Comparison of ENCODE assay signal across 8 mouse cellular contexts in the genomic region with DNA sequence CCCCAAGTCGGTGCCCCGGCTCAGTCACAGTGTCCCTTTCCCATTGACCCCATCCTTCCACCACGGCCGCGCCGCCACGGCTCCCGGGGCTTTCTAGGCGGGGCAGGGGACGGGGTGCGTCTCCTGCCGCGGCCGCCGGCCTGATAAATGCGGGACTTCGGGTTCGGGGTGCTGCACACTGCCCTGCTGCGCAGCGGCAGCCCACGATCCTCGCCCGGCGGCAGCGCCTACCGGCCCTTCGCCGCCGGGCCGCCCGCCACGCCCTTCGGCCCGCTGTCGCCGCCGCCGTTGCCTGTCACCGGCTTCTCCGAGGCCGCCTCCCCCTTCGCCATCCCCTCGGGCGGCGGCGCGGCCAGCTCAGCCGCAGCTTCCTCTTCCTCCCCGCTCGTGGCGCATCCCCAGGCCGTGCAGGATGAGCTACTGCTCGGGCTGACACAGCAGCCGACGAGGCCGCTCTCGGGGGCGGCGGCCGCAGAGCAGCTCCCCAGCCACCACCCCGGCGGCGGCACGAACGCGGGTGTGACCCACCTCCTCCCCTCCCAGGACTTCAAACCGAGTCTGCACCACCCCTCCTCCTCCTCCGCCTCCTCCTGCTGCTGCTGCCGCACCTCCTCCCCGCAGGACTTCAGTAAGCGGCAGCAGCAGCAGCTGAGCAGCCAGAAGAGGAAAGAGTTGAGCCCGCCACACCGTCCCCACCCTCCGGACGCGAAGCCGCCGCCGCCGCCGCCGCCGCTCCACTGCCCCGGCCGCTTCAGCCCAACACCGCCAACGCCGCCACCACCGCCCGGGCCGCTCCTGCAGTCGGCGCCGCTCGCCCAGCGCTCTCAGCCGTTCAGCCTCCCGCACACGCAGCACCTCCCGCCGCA. TPM values are rescaled to one million over a fixed set of nuclear protein-coding genes. Genes with fewer than 3 reads are reported as not detected.
DNase-seq lines count a peak whose midpoint lies in the region; ATAC-seq and TF ChIP-seq lines count a peak whose summit lies in the region.

No protein-coding gene starts in this region.

- peak; percentile 51 for ATAC-seq in forebrain, embryonic 14.5 days
- ATAC-seq in neutrophil, adult 5-6 weeks (ENCODE audit: extremely low read depth, insufficient number of reproducible peaks, low FRiP score, poor library complexity, severe bottlenecking) = peak; percentile 67

- no peak; the same call in 1 of the 2 replicates for TF ChIP-seq POLR2A in lung, adult 2 months (IDR thresholded peaks at IDR 0.05; ENCODE audit: borderline replicate concordance, extremely low read depth, low read depth, low read length)

- peak overlapping the region; percentile 93 for H3K4me3 ChIP-seq in forebrain, embryonic 14.5 days (ENCODE audit: low read depth, low read length)
- H3K4me3 ChIP-seq in lung, adult 2 months (replicated peaks; ENCODE audit: extremely low read depth, low read depth, low read length) = peak overlapping the region; percentile 94

- H3K27me3 ChIP-seq in forebrain, embryonic 14.5 days (replicated peaks; ENCODE audit: control insufficient read depth, insufficient read depth, low read length) = no peaks in the 10 kb centered on the region; the same call in 1 of the 2 replicates

- H3K36me3 ChIP-seq in forebrain, embryonic 14.5 days (ENCODE audit: control insufficient read depth, insufficient read depth, low read length) = no peaks in the 10 kb centered on the region

- H3K9me3 ChIP-seq in forebrain, embryonic 14.5 days (replicated peaks; ENCODE audit: control insufficient read depth, low read length) = no peaks in the 10 kb centered on the region

- intact Hi-C loops in heart, postnatal 14 days (cut with DNase I) = loop anchor here (10.0 kb wide), 5 partner anchors 121 to 819 kb away; a partner anchor contains a TSS

- WGBS in forebrain, embryonic 14.5 days = under 1% methylated on average over 57 of the region's 101 CpGs
- under 1% methylated on average over 92 of the region's 101 CpGs for WGBS in lung, adult 2 months

- H3K27ac ChIP-seq in forebrain, embryonic 14.5 days (ENCODE audit: low read depth, low read length) = peak overlapping the region; percentile 99

- peak overlapping the region; percentile 82 for H3K4me2 ChIP-seq in forebrain, embryonic 14.5 days (ENCODE audit: low read length)

- DNase-seq in ES-CJ7 (ENCODE audit: low read depth, low spot score) = peak; percentile 63
- DNase-seq in cerebellum, adult 11-12 months = peak; percentile 89
- peak; percentile 79 for DNase-seq in forebrain, embryonic 14.5 days (ENCODE audit: low spot score)
- DNase-seq in heart, postnatal 14 days = peak; percentile 77 to 87
- peak; percentile 75 to 84 for DNase-seq in layer of hippocampus, adult 18-20 months (ENCODE audit: low spot score in 2 of 2)
- peak; percentile 88 for DNase-seq in lung, adult 2 months
- peak; percentile 83 for DNase-seq in testis, postnatal 14 days (ENCODE audit: low spot score)

- H3K9ac ChIP-seq in forebrain, embryonic 14.5 days (ENCODE audit: low read length) = peak overlapping the region; percentile 94

- TF ChIP-seq CTCF in lung, adult 2 months (IDR thresholded peaks at IDR 0.05; ENCODE audit: insufficient read depth, low read length) = no peak

- peaks cover 8% of the 10 kb centered on the region for H3K4me1 ChIP-seq in forebrain, embryonic 14.5 days (ENCODE audit: control insufficient read depth, insufficient read depth, low read length)
- peaks cover 3% of the 10 kb centered on the region for H3K4me1 ChIP-seq in lung, adult 2 months (ENCODE audit: control insufficient read depth, insufficient read depth, low read length)

RNA-seq across cellular contexts. Expression of a gene that starts 0.6 kb away (rescaled TPM):
- 6.9 and 8.7 TPM in 2 replicates for polyA plus RNA-seq in forebrain, embryonic 14.5 days (2014; fragmentation: Nextera tagmentation; extraction: Ambion mirVana)
- total RNA-seq in heart, postnatal 14 days (2021) = 10 to 100 TPM; 21.8 to 27.5 TPM
- 10 to 100 TPM; 48.1 to 49.6 TPM for total RNA-seq in layer of hippocampus, adult 18-20 months (2021)
- 4.0 and 6.5 TPM in 2 replicates for polyA plus RNA-seq in lung, adult 2 months (2012; rRNA removed)
- 23.0 and 29.1 TPM in 2 replicates for total RNA-seq in neutrophil, adult 5-6 weeks (2017)

Comparison
In these comparisons a context has a peak if more than half of its experiments do, and no peak if none do; other contexts are left out.
1. Peak in every context shown above with its lines: DNase-seq, ATAC-seq, H3K4me3 ChIP-seq and H3K27ac ChIP-seq.